Mouse (Mus musculus) adrenal gland, postnatal 14 days (tissue): ENCODE data around the gene Tmem178b. TPM values are rescaled to one million over a fixed set of nuclear protein-coding genes. Genes with fewer than 3 reads are reported as not detected.

ENCODE experiments used
- DNase-seq: peaks from one replicate; pipeline ENCODE4 v3.0.0; 2021; ENCODE audit warnings: mixed read lengths
- total RNA-seq: library from RNA; stranded (reverse); gene quantifications from 2 replicates; pipeline ENCODE4 v1.2.3, GENCODE M21; 2021

The Tmem178b gene
- total RNA-seq, 1 experiment from 2014 or later, result 14.8 TPM

DNA sequence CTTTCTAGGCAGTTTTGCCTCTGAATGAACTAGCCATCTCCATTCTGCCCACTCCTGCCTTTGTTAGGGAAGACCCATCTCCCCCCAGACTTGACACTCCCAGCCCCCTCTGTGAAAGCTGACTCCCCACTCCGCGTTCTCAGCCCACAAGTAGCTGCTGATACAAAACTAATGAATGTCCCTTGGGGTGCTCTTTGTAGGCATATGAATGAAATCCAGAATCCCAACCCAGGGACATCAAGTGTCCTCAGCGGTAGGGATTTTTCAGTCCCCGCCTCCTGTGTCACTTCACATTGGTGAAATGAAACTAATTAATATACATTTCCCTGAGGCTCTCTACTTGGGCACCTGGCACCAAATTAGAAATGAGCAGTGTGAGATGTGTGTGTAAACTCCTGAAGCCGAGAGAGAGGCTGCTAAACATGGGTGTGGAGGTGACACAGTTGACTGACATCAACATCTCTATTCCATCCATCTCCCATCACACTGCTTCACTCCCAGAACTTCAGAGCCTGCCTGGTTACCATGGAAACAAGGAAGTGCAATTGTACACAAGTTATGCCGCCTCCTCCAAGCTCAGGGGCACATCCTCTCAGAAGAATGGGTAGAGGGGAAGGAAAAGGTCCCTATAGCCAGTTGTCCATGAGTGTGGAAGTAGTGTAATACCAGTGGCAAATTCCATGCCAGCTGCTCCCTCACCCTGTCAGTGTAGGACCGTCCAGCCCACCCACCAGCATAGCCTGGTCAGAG, 142.8 kb downstream of the Tmem178b start:
- DNase-seq, result no peak

DNA sequence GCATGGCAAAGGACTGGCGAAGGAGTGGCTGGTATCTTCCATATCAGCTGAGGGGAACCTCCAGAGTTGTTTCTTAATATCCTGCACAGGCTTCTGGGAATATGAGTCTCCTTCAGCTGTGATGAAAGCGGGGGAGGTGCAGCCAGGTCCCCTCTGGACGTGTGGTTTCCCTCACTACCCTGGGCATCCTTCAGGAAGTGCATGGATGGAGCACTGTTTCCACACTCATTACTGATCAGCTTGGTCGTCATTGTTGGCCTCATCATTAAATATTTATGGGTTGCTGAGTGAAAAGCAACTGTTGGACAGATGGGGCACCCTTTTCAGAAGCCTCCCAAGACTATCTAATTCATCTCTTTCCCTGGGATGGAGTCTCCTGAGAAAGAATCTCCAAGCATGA, 146.3 kb downstream of the Tmem178b start:
- no peak for DNase-seq

DNA sequence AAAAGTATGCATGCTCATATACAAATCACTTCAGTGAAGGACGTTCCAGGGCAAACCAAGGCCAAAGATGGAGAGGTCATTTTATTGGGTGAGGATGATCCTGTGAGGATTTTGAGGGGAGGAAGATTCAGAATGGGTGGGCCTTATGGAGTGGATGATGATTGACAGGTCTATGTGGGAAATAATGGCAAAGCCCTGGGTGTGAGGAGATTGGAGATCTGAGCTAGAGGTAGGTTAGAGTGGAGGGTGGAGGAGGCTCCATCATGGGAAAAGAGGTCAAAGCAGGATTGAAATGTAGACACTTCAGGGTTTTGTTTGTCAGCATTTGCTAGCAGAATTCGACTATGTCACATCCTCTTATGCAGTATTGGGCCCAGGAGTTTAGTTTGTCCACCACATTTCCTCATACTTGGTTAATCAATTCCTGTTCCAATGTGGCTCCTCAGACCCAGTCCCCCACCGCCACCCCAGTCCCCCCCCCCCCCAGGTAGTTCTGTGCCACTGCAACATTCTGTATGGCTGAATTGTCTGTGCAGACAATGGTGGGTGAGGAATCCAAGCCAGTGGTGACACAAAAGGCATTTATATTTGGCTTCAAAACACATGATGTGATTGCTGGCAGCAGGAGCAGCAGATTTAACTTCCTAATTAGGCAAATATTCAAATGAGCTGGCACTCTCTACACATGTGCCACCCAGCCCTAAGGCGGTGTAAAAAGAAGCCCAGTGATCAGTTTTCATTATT, 150.7 kb downstream of the Tmem178b start:
- no peak for DNase-seq

DNA sequence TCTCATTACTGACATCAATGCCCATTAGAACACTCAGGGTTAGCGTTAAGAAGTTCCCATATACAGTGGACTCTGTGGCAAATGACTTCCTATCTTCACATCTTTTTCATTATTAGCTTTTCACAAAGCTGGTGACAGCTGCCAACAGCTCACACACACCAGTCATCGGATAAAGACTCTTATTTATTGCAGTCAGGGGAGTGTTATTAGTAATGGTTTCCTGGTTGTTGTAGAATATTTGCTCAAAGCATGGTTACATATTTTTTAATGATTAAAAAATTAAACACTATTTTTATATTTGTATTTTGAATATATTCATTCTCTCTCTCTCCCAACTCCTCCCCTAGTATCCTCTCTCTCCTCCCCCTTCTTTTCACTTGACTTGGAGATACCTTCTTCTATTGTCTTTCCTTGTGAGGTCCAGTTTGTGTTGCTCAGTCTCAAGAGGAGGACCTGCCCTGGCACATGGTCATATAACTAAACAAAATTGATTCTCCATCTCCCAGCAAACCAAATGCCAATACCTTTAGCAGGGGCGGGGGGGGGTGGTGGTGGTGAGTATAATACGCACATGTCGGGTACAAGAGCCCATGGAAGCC, 151.4 kb downstream of the Tmem178b start:
- DNase-seq, result no peak

DNA sequence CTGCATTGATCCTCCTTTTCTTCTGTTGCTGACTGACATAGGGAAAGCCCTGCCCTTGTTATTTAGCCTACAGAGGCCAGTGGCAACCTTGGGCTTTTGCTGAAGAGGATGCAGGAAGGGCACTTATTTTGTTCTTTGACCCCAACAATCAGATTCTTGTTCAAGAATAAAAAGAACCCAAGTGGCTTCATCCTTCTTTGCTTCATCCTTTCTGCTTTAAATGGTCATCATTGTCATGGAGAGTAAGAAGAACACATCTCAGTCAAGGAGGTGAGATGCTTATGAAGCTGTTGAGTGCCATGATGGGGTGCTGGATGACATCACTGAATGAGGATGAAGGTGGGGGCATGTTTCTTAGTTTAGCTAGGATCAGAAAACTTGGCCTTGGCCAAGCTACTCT, 159.8 kb downstream of the Tmem178b start:
- no peak for DNase-seq

DNA sequence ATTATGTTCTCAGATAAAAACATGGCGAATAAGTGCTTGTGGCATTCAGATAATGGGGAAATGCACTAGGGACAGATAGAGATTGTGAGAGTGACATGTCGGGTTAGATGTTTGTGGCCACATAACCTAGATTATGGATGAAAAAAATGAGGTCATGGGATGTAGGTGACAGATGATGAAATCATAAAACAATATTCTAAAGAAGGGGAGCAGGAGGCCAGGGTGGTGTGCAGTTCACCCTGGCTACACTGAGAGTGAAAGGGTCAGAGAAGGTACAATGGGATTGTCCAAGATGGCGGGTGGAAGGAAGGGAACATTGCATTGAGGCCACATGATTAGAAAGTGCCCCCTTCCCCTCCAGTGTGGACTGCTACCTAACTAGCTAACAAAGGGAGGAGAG, 160.9 kb downstream of the Tmem178b start:
- DNase-seq, result no peak

DNA sequence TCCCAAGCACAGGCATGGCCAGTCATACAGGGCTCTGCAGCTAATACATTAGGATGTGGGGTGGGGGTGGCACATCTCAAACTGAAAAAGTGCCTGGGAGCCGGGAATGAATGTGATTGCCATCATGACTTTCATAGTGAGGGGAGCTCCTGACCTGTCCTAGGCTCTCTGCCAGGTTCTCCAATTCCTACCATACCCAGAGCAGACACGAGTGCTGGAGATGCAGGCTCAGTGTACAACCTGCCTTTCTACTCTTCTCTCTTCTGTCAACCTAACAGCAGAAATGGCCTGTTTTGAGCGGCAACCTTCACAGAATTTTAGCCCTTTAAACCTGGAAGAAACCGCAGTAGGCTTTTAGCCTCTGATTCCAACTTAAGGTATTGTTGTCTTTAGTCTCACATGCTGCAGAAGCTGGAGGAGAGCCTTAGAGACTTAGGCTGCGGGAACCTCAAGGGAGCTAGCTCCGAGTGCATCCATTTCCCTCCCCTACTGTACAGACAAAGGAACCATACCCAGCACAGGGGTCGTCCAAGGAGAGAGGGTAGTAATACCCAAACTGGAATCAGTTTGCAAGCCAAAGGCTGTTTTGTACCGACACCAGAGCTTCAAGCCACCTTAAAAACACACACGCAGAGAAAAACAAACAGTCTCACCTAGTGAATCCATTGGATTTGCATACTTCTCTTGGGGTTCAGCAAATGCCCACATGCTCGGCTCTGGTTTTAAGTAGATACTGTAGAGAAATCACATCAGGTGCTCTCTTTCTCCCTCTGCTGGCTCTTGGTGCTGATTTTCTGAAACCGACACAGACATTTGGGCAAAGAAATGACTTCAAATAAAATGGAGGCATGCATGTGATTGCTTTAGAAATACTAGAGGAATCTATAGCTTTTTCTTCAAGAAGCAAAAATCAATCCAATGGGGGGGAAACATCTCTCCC, 176.2 kb downstream of the Tmem178b start:
- peak; percentile 16 for DNase-seq

DNA sequence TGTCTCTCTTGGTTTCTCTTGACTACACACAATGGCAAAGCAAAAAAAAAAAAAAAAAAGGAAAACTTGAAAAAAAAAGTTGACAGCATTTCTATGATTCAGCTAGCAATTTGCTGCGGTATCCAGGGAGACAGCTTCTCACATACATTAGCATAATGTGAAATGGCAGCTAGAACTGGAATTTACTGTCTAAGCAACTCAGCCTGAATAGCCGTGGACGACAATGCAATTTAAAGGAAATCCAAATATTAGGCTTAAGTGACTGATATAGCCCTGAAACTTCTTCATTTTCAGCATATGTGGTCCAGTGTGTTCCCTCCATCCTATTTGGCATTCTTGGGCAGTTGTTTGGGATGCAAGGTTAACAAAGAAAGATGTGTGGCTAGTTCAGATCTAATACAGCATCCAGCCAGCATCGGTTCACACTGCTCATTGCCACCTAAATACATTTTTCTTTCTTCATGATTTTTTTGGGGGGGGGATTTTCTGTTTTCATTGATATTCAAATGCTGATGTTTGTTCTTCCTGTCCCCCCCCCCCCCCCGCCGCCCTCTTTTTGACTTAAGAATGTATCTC, 176.9 kb downstream of the Tmem178b start:
- DNase-seq, result no peak

DNA sequence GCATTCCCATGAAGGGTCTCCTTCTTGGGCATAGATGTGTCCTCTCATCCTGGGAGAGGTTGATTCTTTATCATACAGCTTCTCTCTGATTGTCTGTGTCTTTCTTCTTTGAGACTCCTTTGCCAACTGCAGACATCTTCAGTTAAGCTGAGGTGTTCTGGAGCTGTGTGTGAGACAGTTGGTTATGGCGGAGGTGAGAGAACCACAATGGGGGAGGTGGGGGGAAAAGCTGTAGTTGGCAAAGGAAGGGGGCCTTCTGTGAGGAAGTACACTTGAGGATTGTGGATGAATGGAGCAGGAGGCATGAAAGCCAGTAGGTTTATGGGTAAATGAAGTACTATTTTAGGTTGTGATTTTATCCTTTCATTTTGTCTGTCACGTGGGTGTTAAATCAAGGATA, 178.6 kb downstream of the Tmem178b start:
- DNase-seq, result no peak

DNA sequence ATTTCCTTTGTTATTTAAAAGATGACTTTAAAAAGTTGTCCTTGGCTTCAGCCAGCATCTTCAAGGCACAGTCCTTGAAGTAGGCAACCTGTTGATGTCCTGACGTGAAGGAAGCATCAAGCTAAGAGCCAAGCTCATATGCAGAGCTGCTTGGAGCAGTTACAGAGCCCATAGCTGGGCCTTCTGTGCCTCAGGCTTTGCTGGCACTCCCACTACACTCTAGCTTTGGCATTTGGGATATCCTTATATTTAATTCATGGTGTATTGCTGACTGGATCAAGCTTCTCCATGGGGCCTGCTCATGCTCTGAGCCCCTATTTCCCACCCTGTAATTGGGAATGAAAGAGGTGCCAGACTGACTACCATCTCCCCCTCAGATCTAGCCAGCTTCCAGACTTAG, 179.5 kb downstream of the Tmem178b start:
- no peak for DNase-seq

DNA sequence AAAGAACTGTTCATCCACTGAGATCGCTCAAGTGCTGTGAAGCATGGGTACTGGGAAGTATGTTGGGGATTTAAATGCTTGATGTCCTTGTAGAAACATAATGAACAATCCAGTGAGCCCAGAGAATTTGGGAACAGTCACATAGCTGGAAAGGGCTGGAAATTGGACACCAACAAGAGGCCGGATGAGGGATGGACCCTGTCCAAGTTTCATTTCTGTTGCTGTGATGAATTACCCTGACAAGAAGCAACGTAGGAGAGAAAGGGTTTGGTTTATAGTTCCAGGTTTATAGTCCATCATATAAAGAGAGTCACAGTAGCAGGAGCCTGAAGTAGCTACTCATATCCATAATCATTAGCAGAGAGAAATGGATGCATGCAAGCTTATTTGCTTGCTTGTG, 186.4 kb downstream of the Tmem178b start:
- DNase-seq, result no peak

DNA sequence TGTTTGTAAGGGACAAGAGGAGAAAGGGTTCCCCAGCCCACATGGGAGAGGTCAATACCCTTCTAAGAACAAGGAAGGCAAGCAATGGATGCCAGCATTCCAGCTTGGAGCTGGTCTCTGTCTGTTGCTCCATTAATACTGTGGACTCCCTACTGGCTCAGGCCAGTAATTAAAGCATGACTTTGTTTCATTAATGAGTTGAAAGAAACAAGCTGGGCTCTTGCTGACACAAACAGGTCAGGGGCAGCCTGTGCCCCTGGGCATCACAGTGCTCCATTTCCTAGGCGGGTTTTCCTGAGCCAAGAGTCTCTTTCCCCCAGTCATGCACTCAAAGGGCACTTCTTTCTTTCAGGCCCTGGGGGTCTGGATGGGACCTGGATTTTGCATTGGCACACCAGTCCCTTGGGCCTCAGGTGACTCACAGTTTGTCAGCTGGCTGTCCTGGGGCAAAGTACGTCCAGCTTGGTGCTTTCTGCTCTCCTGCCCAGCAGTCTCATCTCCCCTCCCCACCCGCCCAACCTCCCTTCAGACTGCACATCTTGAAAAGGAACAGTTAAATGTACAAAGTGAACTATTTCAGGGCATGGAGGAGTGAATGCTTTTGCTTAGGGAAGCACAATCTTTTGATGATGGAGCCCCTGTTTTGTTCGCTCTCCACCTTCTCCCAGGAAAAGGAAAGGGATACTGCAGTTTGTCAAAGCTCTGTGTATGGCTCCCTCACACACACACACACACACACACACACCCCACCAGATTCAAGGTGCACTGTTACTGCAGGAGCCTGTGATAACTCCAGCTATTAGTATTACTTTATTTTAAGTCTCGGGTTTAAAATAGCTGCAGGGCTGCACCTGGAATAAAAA, 188.5 kb downstream of the Tmem178b start:
- DNase-seq, result no peak

DNA sequence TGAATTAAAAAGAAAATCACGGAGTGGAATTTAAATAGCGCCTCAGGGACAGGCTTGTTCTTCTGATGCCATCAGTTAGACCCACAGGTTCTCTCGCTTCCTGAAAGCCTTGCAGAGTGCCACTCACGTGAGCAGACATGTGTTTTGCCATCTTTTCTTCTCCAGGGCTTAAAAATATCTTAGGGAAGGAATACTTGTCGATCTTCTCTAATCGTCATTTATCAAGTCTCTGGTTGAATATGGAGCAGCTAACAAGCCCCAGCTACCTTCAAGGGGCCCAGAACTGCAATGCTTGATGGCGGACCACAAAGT, 189.1 kb downstream of the Tmem178b start:
- DNase-seq, result no peak

DNA sequence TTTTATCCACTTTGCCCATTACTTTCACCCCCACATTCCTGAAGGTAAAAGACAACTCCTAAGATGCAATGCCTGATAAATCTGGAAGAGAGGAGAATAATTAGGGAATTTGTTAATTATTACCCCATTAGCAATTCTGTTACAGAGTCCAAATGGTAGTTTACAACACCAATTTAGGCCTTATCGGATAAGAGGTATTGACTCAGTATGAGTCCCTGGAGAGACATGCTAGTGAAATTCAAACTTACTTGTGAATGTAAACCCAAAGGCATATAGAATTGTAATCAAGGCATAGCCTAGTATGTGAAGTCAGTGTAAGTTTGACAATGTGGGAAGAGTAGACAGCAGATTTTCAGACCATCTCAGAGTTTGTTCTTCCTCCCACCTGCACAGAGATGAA, 190.4 kb downstream of the Tmem178b start:
- DNase-seq, result no peak

DNA sequence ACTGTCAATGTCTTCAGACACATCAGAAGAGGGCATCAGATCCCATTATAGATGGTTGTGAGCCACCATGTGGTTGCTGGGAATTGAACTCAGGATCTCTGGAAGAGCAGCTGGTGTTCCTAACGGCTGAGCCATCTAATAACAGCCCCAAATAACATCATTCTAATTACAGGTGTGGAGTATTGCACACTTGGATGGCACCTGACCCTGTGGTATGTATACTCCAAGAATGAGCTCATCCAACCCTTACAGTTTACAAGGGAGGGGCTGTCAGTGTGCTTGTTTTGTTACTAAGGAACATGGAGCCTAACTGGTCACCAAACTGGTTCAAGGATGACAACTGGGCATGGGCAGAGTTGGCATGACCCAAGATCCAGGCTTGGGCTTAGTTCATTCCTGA, 190.8 kb downstream of the Tmem178b start:
- DNase-seq, result no peak

DNA sequence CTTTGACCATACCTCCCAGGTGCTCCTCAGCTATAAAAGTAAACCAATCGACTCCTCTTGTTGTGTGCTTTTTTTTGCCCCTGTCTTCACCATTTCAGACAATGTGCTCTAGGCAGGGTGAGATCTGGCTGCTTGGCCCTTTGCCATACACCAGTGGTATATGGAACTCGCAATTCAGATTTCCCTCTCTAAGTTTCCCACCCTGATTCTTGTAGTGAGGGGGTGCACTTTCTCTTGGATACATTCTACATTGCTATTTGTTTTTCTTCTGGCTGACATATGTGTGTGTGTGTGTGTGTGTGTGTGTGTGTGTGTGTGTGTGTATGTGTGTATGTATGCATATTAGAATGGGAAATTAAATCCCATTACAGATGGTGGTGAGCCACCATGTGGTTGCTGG, 191.3 kb downstream of the Tmem178b start:
- DNase-seq, result no peak

DNA sequence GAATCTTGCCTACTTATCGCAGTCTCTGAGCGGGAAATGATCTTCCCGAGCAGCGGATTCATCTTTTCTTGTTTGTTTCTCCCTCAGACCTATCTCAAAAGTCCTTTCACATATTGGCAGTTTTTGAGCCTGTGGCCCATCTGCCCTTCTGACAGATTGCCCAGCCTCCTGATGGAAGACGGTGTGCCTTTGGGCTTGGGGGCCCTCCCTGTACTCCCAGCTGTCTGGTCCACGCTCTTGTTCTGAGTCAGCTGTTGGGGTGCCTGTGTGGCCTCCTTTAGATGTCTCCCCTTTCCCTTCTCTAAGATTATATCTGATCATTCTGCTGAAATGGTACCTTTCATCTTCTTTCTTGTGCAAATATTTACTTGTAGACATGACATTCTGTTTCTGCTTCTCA, 195.4 kb downstream of the Tmem178b start:
- DNase-seq, result no peak

DNA sequence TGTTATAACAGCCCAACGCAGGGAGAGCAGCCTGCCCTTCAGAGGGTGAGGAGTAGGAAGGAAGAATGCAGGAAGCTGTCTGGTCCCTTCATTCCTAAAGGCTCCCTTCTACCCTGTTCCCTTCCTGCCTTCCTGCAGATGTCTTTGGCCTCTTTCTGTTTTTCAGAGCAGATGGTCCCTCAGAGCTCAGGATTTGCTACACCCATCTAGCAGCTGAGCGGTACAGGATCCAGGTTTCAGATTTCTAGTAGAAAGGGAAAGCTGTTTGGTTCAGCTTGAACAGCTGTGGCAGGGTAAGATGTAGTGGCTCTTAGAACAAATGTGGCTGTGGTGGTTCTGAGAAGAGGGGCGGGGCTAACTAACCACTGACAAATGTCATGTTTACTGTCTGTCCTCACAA, 197.9 kb downstream of the Tmem178b start:
- no peak for DNase-seq

DNA sequence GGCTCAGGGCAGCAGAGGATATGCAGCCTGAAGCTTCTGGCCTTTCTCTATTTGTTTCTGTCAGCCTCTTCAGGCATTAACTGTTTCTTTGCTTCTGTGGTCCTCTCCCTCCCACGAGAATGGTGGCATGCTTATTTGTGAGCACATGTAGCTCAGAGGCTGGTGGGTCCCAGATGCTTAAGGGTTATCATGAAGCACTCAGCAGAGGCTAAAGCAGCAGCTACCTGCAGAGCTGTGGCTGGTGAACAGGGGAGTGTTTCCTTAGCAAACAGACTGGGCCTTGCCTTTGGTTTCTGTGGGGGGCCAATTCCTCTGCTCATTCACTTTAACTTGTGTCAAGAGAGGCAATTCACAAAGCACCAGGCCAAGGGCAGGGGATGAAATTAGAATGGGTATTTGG, 203.0 kb downstream of the Tmem178b start:
- no peak for DNase-seq

DNA sequence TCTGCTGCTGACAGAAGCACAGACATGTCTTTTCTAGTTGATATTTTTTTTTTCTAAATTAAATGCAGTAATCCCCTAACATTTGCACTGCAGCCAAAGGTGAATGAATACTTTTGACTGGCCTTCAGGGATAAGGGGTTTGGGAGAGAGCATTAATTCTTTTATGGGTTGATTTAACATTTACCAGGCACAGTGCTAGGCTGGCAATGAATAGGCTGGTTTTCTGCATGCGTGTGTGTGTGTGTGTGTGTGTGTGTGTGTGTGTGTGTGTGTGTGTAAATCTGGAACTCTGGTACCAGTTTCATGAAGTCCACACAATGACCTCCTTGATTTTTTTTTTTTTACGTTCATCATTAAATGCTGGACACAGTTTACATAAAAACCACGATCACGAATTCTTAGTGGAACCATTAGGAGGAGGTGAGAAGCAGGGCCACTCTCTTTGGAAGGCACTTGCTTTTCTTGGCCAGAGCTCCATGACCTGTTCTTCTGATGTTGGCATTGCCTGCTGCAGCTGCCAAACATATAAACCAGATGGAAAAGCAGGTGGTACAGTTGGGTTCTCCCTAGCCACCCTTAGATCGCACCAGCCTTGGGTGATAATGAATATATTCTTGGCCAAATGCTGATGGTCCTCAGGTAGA, 203.7 kb downstream of the Tmem178b start:
- no peak for DNase-seq

DNA sequence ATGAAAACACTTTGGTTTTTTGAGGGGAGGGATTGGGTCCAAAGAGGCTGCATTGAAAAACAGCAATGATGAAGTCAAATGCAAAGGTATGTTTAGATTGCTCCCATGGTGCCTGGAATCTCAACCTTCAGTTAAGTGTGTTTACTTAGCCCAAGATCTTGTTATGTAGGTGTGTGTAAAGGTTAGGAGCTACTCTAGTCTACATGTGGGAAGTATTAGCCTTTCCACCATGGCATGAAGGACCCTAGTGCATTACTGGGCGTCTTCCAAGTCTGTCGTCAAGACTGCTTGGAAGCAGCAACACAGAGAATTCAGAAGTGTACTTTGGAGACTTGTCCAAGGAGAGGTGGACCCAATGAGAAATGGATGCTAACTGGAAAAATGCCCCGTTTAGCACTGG, 205.3 kb downstream of the Tmem178b start:
- no peak for DNase-seq
